Mouse (Mus musculus): ENCODE data around the gene Slc25a20. TPM values are rescaled to one million over a fixed set of nuclear protein-coding genes. Genes with fewer than 3 reads are reported as not detected.

Gene Slc25a20
- polyA plus RNA-seq, 1 experiment from 2014 or later: 25.0 TPM

GRCm38 (mm10) chr9:108703373-108704110 lies 41.7 kb downstream of the Slc25a20 start:
- ATAC-seq (replicated peaks; ENCODE audit: low FRiP score): no peak
- Histone ChIP-seq H3K27ac (ENCODE audit: low read depth, low read length) (no peak overlapping the region), H3K4me1 (replicated peaks; ENCODE audit: control insufficient read depth, insufficient read depth, low read length) (peaks cover 2% of the 10 kb centered on the region; the same call in 1 of the 2 replicates), H3K9me3 (ENCODE audit: control insufficient read depth, low read length) (no peaks in the 10 kb centered on the region), H3K4me2 (no peak overlapping the region), H3K4me3 (ENCODE audit: low read depth, low read length) (no peak overlapping the region), H3K36me3 (ENCODE audit: control insufficient read depth, insufficient read depth, low read length) (no peaks in the 10 kb centered on the region), H3K27me3 (replicated peaks; ENCODE audit: control insufficient read depth, insufficient read depth, low read length) (no peaks in the 10 kb centered on the region), H3K9ac (ENCODE audit: low read depth, low read length) (no peak overlapping the region)
- no peak for DNase-seq (ENCODE audit: low spot score)
- WGBS: 60% methylated on average over 12 of the region's 12 CpGs

- no peaks in the 10 kb centered on the region for H3K36me3 ChIP-seq (ENCODE audit: control insufficient read depth, insufficient read depth, low read length)
- H3K9ac ChIP-seq (ENCODE audit: low read depth, low read length): no peak overlapping the region
- H3K4me1 ChIP-seq (replicated peaks; ENCODE audit: control insufficient read depth, insufficient read depth, low read length): peaks cover 2% of the 10 kb centered on the region; the same call in 1 of the 2 replicates
- no peak overlapping the region for H3K27ac ChIP-seq (ENCODE audit: low read depth, low read length)
- no peak for ATAC-seq (replicated peaks; ENCODE audit: low FRiP score)
- DNase-seq (ENCODE audit: low spot score): no peak
- H3K27me3 ChIP-seq (replicated peaks; ENCODE audit: control insufficient read depth, insufficient read depth, low read length): no peaks in the 10 kb centered on the region
- 76% methylated on average over 7 of the region's 7 CpGs for WGBS
- no peak overlapping the region for H3K4me2 ChIP-seq
- no peaks in the 10 kb centered on the region for H3K9me3 ChIP-seq (ENCODE audit: control insufficient read depth, low read length)
- H3K4me3 ChIP-seq (ENCODE audit: low read depth, low read length): no peak overlapping the region
Measured at GRCm38 (mm10) chr9:108704591-108704990, 42.7 kb downstream of the Slc25a20 start.

- no peaks in the 10 kb centered on the region for H3K9me3 ChIP-seq (ENCODE audit: control insufficient read depth, low read length)
- no peaks in the 10 kb centered on the region for H3K27me3 ChIP-seq (replicated peaks; ENCODE audit: control insufficient read depth, insufficient read depth, low read length)
- H3K4me3 ChIP-seq (ENCODE audit: low read depth, low read length): no peak overlapping the region
- H3K36me3 ChIP-seq (ENCODE audit: control insufficient read depth, insufficient read depth, low read length): no peaks in the 10 kb centered on the region
- no peak overlapping the region for H3K4me2 ChIP-seq
- H3K9ac ChIP-seq (ENCODE audit: low read depth, low read length): no peak overlapping the region
- no peak overlapping the region for H3K27ac ChIP-seq (ENCODE audit: low read depth, low read length)
- peaks cover 2% of the 10 kb centered on the region; the same call in 1 of the 2 replicates for H3K4me1 ChIP-seq (replicated peaks; ENCODE audit: control insufficient read depth, insufficient read depth, low read length)
- DNase-seq (ENCODE audit: low spot score): no peak
- WGBS: 87% methylated on average over 2 of the region's 2 CpGs
- no peak for ATAC-seq (replicated peaks; ENCODE audit: low FRiP score)
Measured at GRCm38 (mm10) chr9:108707212-108707611, 45.3 kb downstream of the Slc25a20 start.

GRCm38 (mm10) chr9:108708833-108709232 lies 46.9 kb downstream of the Slc25a20 start:
- H3K27me3 ChIP-seq (replicated peaks; ENCODE audit: control insufficient read depth, insufficient read depth, low read length): no peaks in the 10 kb centered on the region
- DNase-seq (ENCODE audit: low spot score) (no peak), ATAC-seq (replicated peaks; ENCODE audit: low FRiP score) (no peak)
- H3K9me3 ChIP-seq (ENCODE audit: control insufficient read depth, low read length): no peaks in the 10 kb centered on the region
- H3K4me1 ChIP-seq (replicated peaks; ENCODE audit: control insufficient read depth, insufficient read depth, low read length): peaks cover 2% of the 10 kb centered on the region; the same call in 1 of the 2 replicates
- H3K9ac ChIP-seq (ENCODE audit: low read depth, low read length): no peak overlapping the region
- H3K27ac ChIP-seq (ENCODE audit: low read depth, low read length): no peak overlapping the region
- no peak overlapping the region for H3K4me3 ChIP-seq (ENCODE audit: low read depth, low read length)
- H3K4me2 ChIP-seq: no peak overlapping the region
- H3K36me3 ChIP-seq (ENCODE audit: control insufficient read depth, insufficient read depth, low read length): no peaks in the 10 kb centered on the region; the same call in 1 of the 2 replicates
- 86% methylated on average over 8 of the region's 8 CpGs for WGBS

GRCm38 (mm10) chr9:108710767-108711166 lies 48.9 kb downstream of the Slc25a20 start:
- Histone ChIP-seq H3K9ac (ENCODE audit: low read depth, low read length) (no peak overlapping the region), H3K4me3 (ENCODE audit: low read depth, low read length) (no peak overlapping the region), H3K4me2 (no peak overlapping the region), H3K9me3 (ENCODE audit: control insufficient read depth, low read length) (no peaks in the 10 kb centered on the region), H3K27ac (ENCODE audit: low read depth, low read length) (no peak overlapping the region), H3K4me1 (replicated peaks; ENCODE audit: control insufficient read depth, insufficient read depth, low read length) (peaks cover 2% of the 10 kb centered on the region; the same call in 1 of the 2 replicates), H3K27me3 (replicated peaks; ENCODE audit: control insufficient read depth, insufficient read depth, low read length) (no peaks in the 10 kb centered on the region), H3K36me3 (ENCODE audit: control insufficient read depth, insufficient read depth, low read length) (no peaks in the 10 kb centered on the region; the same call in 1 of the 2 replicates)
- no peak for ATAC-seq (replicated peaks; ENCODE audit: low FRiP score)
- 81% methylated on average over 7 of the region's 7 CpGs for WGBS
- DNase-seq (ENCODE audit: low spot score): no peak

GRCm38 (mm10) chr9:108716199-108716598 lies 54.3 kb downstream of the Slc25a20 start:
- Histone ChIP-seq H3K4me3 (ENCODE audit: low read depth, low read length) (no peak overlapping the region), H3K4me1 (replicated peaks; ENCODE audit: control insufficient read depth, insufficient read depth, low read length) (no peaks in the 10 kb centered on the region), H3K9ac (ENCODE audit: low read depth, low read length) (no peak overlapping the region), H3K4me2 (no peak overlapping the region), H3K27me3 (replicated peaks; ENCODE audit: control insufficient read depth, insufficient read depth, low read length) (no peaks in the 10 kb centered on the region), H3K27ac (ENCODE audit: low read depth, low read length) (no peak overlapping the region), H3K9me3 (ENCODE audit: control insufficient read depth, low read length) (no peaks in the 10 kb centered on the region), H3K36me3 (ENCODE audit: control insufficient read depth, insufficient read depth, low read length) (no peaks in the 10 kb centered on the region; the same call in 1 of the 2 replicates)
- no peak for DNase-seq (ENCODE audit: low spot score)
- WGBS: 74% methylated on average over 4 of the region's 4 CpGs
- no peak for ATAC-seq (replicated peaks; ENCODE audit: low FRiP score)

GRCm38 (mm10) chr9:108723751-108724150 lies 61.9 kb downstream of the Slc25a20 start:
- no peak overlapping the region for H3K4me2 ChIP-seq
- H3K27ac ChIP-seq (ENCODE audit: low read depth, low read length): no peak overlapping the region
- ATAC-seq (replicated peaks; ENCODE audit: low FRiP score) (no peak), DNase-seq (ENCODE audit: low spot score) (no peak)
- no peaks in the 10 kb centered on the region for H3K9me3 ChIP-seq (ENCODE audit: control insufficient read depth, low read length)
- peaks cover 4% of the 10 kb centered on the region; the same call in 1 of the 2 replicates for H3K36me3 ChIP-seq (ENCODE audit: control insufficient read depth, insufficient read depth, low read length)
- H3K9ac ChIP-seq (ENCODE audit: low read depth, low read length): no peak overlapping the region
- H3K27me3 ChIP-seq (replicated peaks; ENCODE audit: control insufficient read depth, insufficient read depth, low read length): no peaks in the 10 kb centered on the region
- no peaks in the 10 kb centered on the region for H3K4me1 ChIP-seq (replicated peaks; ENCODE audit: control insufficient read depth, insufficient read depth, low read length)
- WGBS: 65% methylated on average over 2 of the region's 2 CpGs
- H3K4me3 ChIP-seq (ENCODE audit: low read depth, low read length): no peak overlapping the region

- WGBS: 86% methylated on average over 5 of the region's 5 CpGs
- H3K4me3 ChIP-seq (ENCODE audit: low read depth, low read length): no peak overlapping the region
- peaks cover 4% of the 10 kb centered on the region; the same call in 1 of the 2 replicates for H3K36me3 ChIP-seq (ENCODE audit: control insufficient read depth, insufficient read depth, low read length)
- no peak overlapping the region for H3K27ac ChIP-seq (ENCODE audit: low read depth, low read length)
- no peak for ATAC-seq (replicated peaks; ENCODE audit: low FRiP score)
- H3K4me2 ChIP-seq: no peak overlapping the region
- H3K27me3 ChIP-seq (replicated peaks; ENCODE audit: control insufficient read depth, insufficient read depth, low read length): no peaks in the 10 kb centered on the region
- H3K4me1 ChIP-seq (replicated peaks; ENCODE audit: control insufficient read depth, insufficient read depth, low read length): no peaks in the 10 kb centered on the region
- H3K9me3 ChIP-seq (ENCODE audit: control insufficient read depth, low read length): no peaks in the 10 kb centered on the region
- no peak for DNase-seq (ENCODE audit: low spot score)
- H3K9ac ChIP-seq (ENCODE audit: low read depth, low read length): no peak overlapping the region
Measured at GRCm38 (mm10) chr9:108726116-108726515, 64.2 kb downstream of the Slc25a20 start.

- Histone ChIP-seq H3K4me3 (ENCODE audit: low read depth, low read length) (no peak overlapping the region), H3K4me1 (replicated peaks; ENCODE audit: control insufficient read depth, insufficient read depth, low read length) (no peaks in the 10 kb centered on the region), H3K27ac (ENCODE audit: low read depth, low read length) (no peak overlapping the region), H3K36me3 (ENCODE audit: control insufficient read depth, insufficient read depth, low read length) (no peaks in the 10 kb centered on the region; the same call in 1 of the 2 replicates), H3K9ac (ENCODE audit: low read depth, low read length) (no peak overlapping the region), H3K27me3 (replicated peaks; ENCODE audit: control insufficient read depth, insufficient read depth, low read length) (no peaks in the 10 kb centered on the region), H3K4me2 (no peak overlapping the region), H3K9me3 (ENCODE audit: control insufficient read depth, low read length) (no peaks in the 10 kb centered on the region)
- no peak for ATAC-seq (replicated peaks; ENCODE audit: low FRiP score)
- DNase-seq (ENCODE audit: low spot score): no peak
Measured at GRCm38 (mm10) chr9:108729050-108729449, 67.2 kb downstream of the Slc25a20 start.
